Mouse (Mus musculus) hindbrain, embryonic 16.5 days (tissue): ENCODE data around the gene Cldn3. TPM values are rescaled to one million over a fixed set of nuclear protein-coding genes. Genes with fewer than 3 reads are reported as not detected.
A peak's percentile ranks its signal among the peaks of the same experiment; 100 is the strongest.

Source experiments
- ATAC-seq: fragments of 200-750 bp; cut with Nextera tagmentation; 2 replicates; pipeline ENCODE4 v1.8.0; 2017; ENCODE audit warnings: moderate TSS enrichment, moderate library complexity
- H3K27ac ChIP-seq: fragments of 300-500 bp; sonication (generic); 2 replicates; pipeline ENCODE4 v1.5.1; 2014; ENCODE audit warnings: low read depth, mild to moderate bottlenecking, control low read depth, low read length, moderate library complexity
- H3K27me3 ChIP-seq: fragments of 300-500 bp; sonication (generic); replicated peaks from 2 replicates; pipeline ENCODE4 v1.6.1; 2014; ENCODE audit warnings: low read length; ENCODE audit not compliant: control insufficient read depth, insufficient read depth
- H3K36me3 ChIP-seq: fragments of 300-500 bp; sonication (generic); 2 replicates; pipeline ENCODE4 v1.6.1; 2014; ENCODE audit warnings: mild to moderate bottlenecking, low read length, moderate library complexity, mixed read lengths; ENCODE audit not compliant: control insufficient read depth, insufficient read depth
- H3K4me1 ChIP-seq: fragments of 300-500 bp; sonication (generic); 2 replicates; pipeline ENCODE4 v1.6.1; 2014; ENCODE audit warnings: low read depth, low read length; ENCODE audit not compliant: control insufficient read depth, insufficient read depth
- H3K4me2 ChIP-seq: fragments of 300-500 bp; sonication (generic); 2 replicates; pipeline ENCODE4 v1.6.1; 2014; ENCODE audit warnings: mild to moderate bottlenecking, low read length, control low read depth, moderate library complexity
- H3K4me3 ChIP-seq: fragments of 300-500 bp; sonication (generic); 2 replicates; pipeline ENCODE4 v1.5.1; 2014; ENCODE audit warnings: mild to moderate bottlenecking, low read length, control low read depth, moderate library complexity
- H3K9ac ChIP-seq: fragments of 300-500 bp; sonication (generic); 2 replicates; pipeline ENCODE4 v1.6.1; 2014; ENCODE audit warnings: low read depth, mild to moderate bottlenecking, control low read depth, low read length, moderate library complexity
- H3K9me3 ChIP-seq: fragments of 300-500 bp; sonication (generic); 2 replicates; pipeline ENCODE4 v1.6.1; 2014; ENCODE audit warnings: mild to moderate bottlenecking, low read length, moderate library complexity; ENCODE audit not compliant: control insufficient read depth
- WGBS: fragments of 180-500 bp; shearing (Covaris S2); extraction: QIAGEN DNeasy Blood & Tissue Kit; methylation state at CpG from one replicate; pipeline ENCODE4 v1.1.7; 2014; 5-methylcytosine and 5-hydroxymethylcytosine counted together
- polyA plus RNA-seq: library from polyadenylated mRNA; unstranded; fragments of >200 nt; fragmentation: Nextera tagmentation; extraction: Ambion mirVana; gene quantifications from 2 replicates; pipeline ENCODE4 v1.2.1, GENCODE M21; 2015

Cldn3 gene
- polyA plus RNA-seq, 1 experiment from 2014 or later = 4.6 TPM

DNA sequence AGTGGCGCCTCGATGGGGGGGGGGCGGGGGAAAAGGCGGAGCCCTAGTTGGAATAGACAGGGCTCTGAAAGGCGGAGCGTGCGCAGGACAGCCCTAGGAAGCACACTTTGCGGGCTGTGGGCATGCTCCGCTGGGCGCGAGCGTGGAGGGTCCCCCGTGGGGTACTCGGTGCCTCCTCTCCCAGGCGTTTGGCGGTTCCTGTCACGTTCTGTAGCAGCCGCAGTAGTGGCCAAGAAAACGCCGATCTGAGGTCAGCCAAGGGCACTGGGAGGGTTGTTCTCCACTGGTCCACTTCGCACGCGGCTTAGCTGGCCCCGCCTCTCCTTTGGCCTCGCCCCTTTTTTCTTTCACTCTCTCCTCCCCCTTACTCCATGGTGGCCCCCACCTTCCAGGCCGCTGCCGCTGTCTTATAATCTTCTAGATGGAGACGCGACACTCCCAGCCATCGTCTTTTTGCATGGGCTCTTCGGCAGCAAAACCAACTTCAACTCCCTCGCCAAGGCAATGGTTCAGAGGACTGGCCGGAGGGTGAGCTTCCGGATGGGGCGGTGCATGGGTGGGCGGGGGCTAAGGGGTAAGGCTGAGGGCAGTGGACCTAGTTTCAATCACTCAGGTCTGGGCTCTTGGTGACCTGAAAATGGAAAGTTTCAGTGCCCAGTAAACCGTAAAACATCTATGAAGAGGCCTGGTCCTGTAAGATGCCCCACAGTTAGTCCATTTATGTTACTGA lies 23.7 kb downstream of the Cldn3 start:
- H3K27me3 ChIP-seq = no peaks in the 10 kb centered on the region
- WGBS = 0% methylated on average over 32 of the region's 37 CpGs
- no peaks in the 10 kb centered on the region for H3K9me3 ChIP-seq
- no peaks in the 10 kb centered on the region for H3K36me3 ChIP-seq
- peak overlapping the region; percentile 79 for H3K9ac ChIP-seq
- ATAC-seq = peak; percentile 86
- H3K4me3 ChIP-seq = peak overlapping the region; percentile 75
- H3K4me2 ChIP-seq = peak overlapping the region; percentile 68
- peak overlapping the region; percentile 99 for H3K27ac ChIP-seq
- H3K4me1 ChIP-seq = peaks cover 18% of the 10 kb centered on the region

- H3K27me3 ChIP-seq = no peaks in the 10 kb centered on the region
- no peak for ATAC-seq
- peak overlapping the region; percentile 68 for H3K4me2 ChIP-seq
- no peak overlapping the region for H3K27ac ChIP-seq
- peaks cover 18% of the 10 kb centered on the region for H3K4me1 ChIP-seq
- H3K4me3 ChIP-seq = peak overlapping the region; percentile 75
- H3K36me3 ChIP-seq = no peaks in the 10 kb centered on the region
- WGBS = 57% methylated on average over 7 of the region's 7 CpGs
- peak overlapping the region; percentile 79 for H3K9ac ChIP-seq
- no peaks in the 10 kb centered on the region for H3K9me3 ChIP-seq
Observed at GRCm38 (mm10) chr5:135010320-135010709, 24.3 kb downstream of the Cldn3 start.

DNA sequence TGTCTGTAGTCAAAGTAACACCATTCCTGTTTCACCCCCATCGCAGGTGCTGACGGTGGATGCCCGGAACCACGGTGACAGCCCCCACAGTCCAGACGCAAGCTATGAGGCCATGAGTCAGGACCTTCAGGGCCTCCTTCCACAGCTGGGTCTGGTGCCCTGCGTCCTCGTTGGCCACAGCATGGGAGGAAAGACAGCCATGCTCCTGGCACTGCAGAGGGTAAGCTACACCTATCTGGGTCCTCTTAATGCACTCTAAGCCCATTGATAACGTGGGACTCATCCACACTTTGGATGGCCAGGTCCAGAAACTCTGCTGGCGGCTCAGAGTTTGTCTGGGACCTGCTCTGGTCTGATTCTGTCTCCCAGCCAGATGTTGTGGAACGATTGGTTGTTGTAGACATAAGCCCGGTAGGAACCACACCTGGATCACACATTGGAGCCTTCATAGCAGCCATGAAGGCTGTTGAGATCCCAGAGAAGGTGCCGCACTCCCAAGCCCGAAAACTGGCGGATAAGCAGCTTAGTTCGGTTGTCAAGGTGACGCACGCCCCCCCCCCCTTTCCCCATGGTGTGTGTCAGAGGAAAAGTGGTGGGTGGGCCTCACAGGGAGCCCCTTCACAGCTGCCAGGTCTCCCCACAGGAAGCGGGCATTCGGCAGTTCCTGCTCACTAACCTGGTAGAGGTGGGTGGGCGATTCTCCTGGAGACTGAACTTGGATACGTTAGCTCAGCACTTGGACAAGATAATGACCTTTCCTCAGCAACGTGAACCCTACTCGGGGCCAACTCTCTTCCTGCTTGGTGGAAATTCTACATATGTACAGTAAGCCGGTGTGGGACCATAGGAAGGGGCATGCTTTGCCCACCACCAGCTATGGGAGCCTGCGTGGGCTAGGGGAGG lies 25.1 kb downstream of the Cldn3 start:
- Histone ChIP-seq H3K36me3 (no peaks in the 10 kb centered on the region), H3K9me3 (no peaks in the 10 kb centered on the region), H3K4me1 (peaks cover 18% of the 10 kb centered on the region), H3K27me3 (no peaks in the 10 kb centered on the region), H3K4me2 (no peak overlapping the region; the same call in 1 of the 2 replicates), H3K9ac (peak overlapping the region; percentile 17; the same call in 1 of the 2 replicates), H3K4me3 (no peak overlapping the region), H3K27ac (no peak overlapping the region)
- WGBS = 87% methylated on average over 25 of the region's 25 CpGs
- no peak for ATAC-seq

GRCm38 (mm10) chr5:135011809-135012613 lies 26.0 kb downstream of the Cldn3 start:
- peak overlapping the region; percentile 34; the same call in 1 of the 2 replicates for H3K9ac ChIP-seq

DNA sequence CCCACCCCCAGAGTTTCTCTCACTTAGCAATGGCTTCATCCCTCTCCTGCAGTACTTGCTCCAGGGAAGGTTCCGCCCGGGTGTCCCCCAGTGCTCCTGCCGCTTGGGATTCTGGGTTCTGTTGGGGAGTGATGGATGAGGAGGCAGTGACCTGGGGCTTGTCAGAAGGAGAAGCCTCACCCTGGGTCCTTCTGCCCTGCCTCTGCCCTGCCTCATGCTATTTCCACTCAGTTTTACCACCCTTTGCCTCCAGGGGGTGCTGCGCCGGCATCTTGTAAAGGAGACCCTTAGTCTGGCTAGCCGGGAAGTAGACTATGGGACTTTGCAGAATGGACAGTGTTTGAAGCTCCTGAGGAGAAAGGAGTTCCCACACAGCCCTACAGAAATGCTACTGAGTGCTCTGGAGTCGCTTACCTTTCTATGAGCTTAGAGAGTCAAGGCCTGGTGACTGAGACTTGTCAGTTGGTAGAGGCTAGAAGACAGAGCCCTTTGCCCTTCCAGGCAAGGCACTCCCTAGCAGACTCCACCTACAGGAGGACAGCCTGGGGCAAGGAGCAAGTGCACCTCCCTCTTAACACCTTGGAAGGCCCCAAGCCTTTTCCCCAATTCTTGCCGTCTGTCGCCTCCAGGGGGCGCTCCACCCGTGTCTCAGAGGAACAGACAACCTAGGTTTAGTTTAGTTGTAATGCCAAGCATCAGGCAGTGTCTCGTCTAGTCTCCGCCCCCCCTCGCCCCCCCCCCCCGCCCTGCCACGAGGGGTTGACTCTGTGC lies 26.8 kb downstream of the Cldn3 start:
- Histone ChIP-seq H3K4me2 (no peak overlapping the region; the same call in 1 of the 2 replicates), H3K4me1 (peaks cover 18% of the 10 kb centered on the region), H3K9ac (no peak overlapping the region), H3K36me3 (no peaks in the 10 kb centered on the region), H3K9me3 (no peaks in the 10 kb centered on the region), H3K27me3 (no peaks in the 10 kb centered on the region), H3K27ac (no peak overlapping the region), H3K4me3 (no peak overlapping the region)
- WGBS = 3% methylated on average over 14 of the region's 16 CpGs
- ATAC-seq = no peak

More at GRCm38 (mm10) chr5:135011809-135012613, 26.0 kb downstream of the Cldn3 start:
- Histone ChIP-seq H3K4me3 (no peak overlapping the region), H3K27ac (no peak overlapping the region), H3K9me3 (no peaks in the 10 kb centered on the region), H3K27me3 (no peaks in the 10 kb centered on the region), H3K4me1 (peaks cover 18% of the 10 kb centered on the region), H3K36me3 (no peaks in the 10 kb centered on the region), H3K4me2 (peak overlapping the region; percentile 20)
- WGBS = 21% methylated on average over 26 of the region's 26 CpGs
- no peak for ATAC-seq

DNA sequence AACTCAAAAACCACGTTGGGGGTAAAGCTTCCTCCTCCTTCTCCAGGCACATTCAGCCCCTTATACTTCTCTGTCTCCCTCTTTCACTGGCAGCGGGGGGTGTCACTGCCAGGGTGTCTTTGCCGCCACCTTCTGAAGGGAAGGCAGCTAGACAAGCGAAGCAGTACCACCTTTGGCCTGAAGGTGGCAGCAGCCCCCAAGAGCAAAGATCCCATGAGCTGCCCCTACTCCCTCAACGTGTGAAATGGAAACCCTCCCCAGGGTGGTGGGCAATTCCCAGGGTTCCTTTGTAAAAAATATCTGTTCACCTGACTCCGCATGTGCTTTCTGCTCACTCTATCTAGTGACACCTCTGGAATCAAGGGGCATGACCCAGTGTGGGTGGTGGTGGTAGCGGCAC lies 29.5 kb downstream of the Cldn3 start:
- Histone ChIP-seq H3K9me3 (no peaks in the 10 kb centered on the region), H3K27me3 (no peaks in the 10 kb centered on the region), H3K4me1 (peaks cover 12% of the 10 kb centered on the region), H3K4me3 (no peak overlapping the region), H3K9ac (no peak overlapping the region), H3K36me3 (no peaks in the 10 kb centered on the region), H3K27ac (no peak overlapping the region), H3K4me2 (no peak overlapping the region)
- no peak for ATAC-seq
- WGBS = 14% methylated on average over 7 of the region's 7 CpGs

- H3K4me1 ChIP-seq = peaks cover 7% of the 10 kb centered on the region; the same call in 1 of the 2 replicates
- no peaks in the 10 kb centered on the region for H3K36me3 ChIP-seq
- no peak overlapping the region for H3K4me2 ChIP-seq
- no peaks in the 10 kb centered on the region for H3K27me3 ChIP-seq
- no peak overlapping the region for H3K4me3 ChIP-seq
- no peak overlapping the region for H3K27ac ChIP-seq
- 59% methylated on average over 4 of the region's 4 CpGs for WGBS
- H3K9ac ChIP-seq = no peak overlapping the region
- ATAC-seq = no peak
- no peaks in the 10 kb centered on the region for H3K9me3 ChIP-seq
Observed at GRCm38 (mm10) chr5:135016224-135016759, 30.3 kb downstream of the Cldn3 start.

- H3K4me1 ChIP-seq = peaks cover 23% of the 10 kb centered on the region
- peak; percentile 84 for ATAC-seq
- no peak overlapping the region for H3K9ac ChIP-seq
- H3K4me3 ChIP-seq = no peak overlapping the region
- H3K27ac ChIP-seq = peak overlapping the region; percentile 36; the same call in 1 of the 2 replicates
- WGBS = 35% methylated on average over 6 of the region's 6 CpGs
- H3K27me3 ChIP-seq = no peaks in the 10 kb centered on the region
- no peaks in the 10 kb centered on the region for H3K9me3 ChIP-seq
- no peaks in the 10 kb centered on the region for H3K36me3 ChIP-seq
- no peak overlapping the region for H3K4me2 ChIP-seq
Observed at GRCm38 (mm10) chr5:135021814-135022213, 35.8 kb downstream of the Cldn3 start.
